ENCODE assay signal across 17 mouse cellular contexts in the genomic region with DNA sequence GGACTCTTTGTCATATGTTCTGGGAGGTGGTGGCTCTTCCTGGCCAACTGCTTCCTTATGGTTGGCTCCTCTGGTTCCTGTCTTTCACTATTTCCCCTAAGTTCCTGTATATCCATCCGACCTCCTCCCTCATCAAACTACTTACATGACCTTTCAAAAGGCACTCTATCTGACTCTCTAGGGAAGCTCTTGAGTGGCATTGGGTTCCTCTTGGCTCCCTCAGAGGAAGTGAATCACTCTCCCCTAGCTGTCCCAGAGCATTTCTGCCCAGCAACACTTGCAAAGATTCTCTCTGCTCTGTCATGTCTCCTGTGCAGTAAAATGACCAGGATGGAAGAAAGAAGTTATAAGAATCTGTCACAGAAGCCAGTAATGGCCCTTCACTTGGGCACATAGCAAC.
DNase-seq lines count a peak whose midpoint lies in the region; ATAC-seq lines count a peak whose summit lies in the region.
"Had no signal": no experiment of that assay in that cellular context is flagged by ENCODE, and none has a peak within 500 bp of the region (broad histone marks: within the 10 kb centered on the region; RNA-seq: fewer than 3 reads in every experiment).

No protein-coding gene starts in this region.

- 79% methylated on average over 1 of the region's 1 CpGs for WGBS in forebrain, embryonic 16.5 days
- WGBS in forebrain, embryonic 10.5 days: 70% methylated on average over 1 of the region's 1 CpGs
- WGBS in midbrain, embryonic 13.5 days: 59% methylated on average over 1 of the region's 1 CpGs
- 60% methylated on average over 1 of the region's 1 CpGs for WGBS in midbrain, embryonic 11.5 days

- H3K36me3 ChIP-seq in forebrain, embryonic 16.5 days (ENCODE audit: control insufficient read depth, insufficient read depth): no peaks in the 10 kb centered on the region
- no peaks in the 10 kb centered on the region for H3K36me3 ChIP-seq in forebrain, embryonic 10.5 days (replicated peaks)
- no peaks in the 10 kb centered on the region for H3K36me3 ChIP-seq in midbrain, embryonic 13.5 days
- no peaks in the 10 kb centered on the region for H3K36me3 ChIP-seq in midbrain, embryonic 11.5 days (ENCODE audit: control insufficient read depth, insufficient read depth, low read length)
- H3K36me3 ChIP-seq: kidney, embryonic 15.5 days had no signal

- no peaks in the 10 kb centered on the region for H3K27me3 ChIP-seq in forebrain, embryonic 16.5 days (replicated peaks; ENCODE audit: control insufficient read depth, insufficient read depth, low read length)
- no peaks in the 10 kb centered on the region for H3K27me3 ChIP-seq in forebrain, embryonic 10.5 days (ENCODE audit: poor library complexity, severe bottlenecking)
- H3K27me3 ChIP-seq in midbrain, embryonic 13.5 days: no peaks in the 10 kb centered on the region
- no peaks in the 10 kb centered on the region for H3K27me3 ChIP-seq in midbrain, embryonic 11.5 days (ENCODE audit: control insufficient read depth, insufficient read depth, low read length)
- H3K27me3 ChIP-seq: kidney, embryonic 15.5 days had no signal

- H3K4me1 ChIP-seq in forebrain, embryonic 16.5 days (replicated peaks; ENCODE audit: control insufficient read depth, insufficient read depth, low read length): peaks cover 47% of the 10 kb centered on the region
- peaks cover 21% of the 10 kb centered on the region for H3K4me1 ChIP-seq in forebrain, embryonic 10.5 days
- peaks cover 63% of the 10 kb centered on the region for H3K4me1 ChIP-seq in midbrain, embryonic 13.5 days (replicated peaks)
- peaks cover 12% of the 10 kb centered on the region; the same call in 1 of the 2 replicates for H3K4me1 ChIP-seq in midbrain, embryonic 11.5 days (ENCODE audit: control insufficient read depth, insufficient read depth, low read length)
- H3K4me1 ChIP-seq: kidney, embryonic 15.5 days had no signal

- no peak overlapping the region for H3K4me3 ChIP-seq in forebrain, embryonic 16.5 days (replicated peaks; ENCODE audit: low read length)
- no peak overlapping the region for H3K4me3 ChIP-seq in forebrain, embryonic 10.5 days
- no peak overlapping the region for H3K4me3 ChIP-seq in midbrain, embryonic 13.5 days (replicated peaks)
- H3K4me3 ChIP-seq in midbrain, embryonic 11.5 days (ENCODE audit: low read depth, low read length): no peak overlapping the region
- H3K4me3 ChIP-seq: gastrocnemius, adult 2 months; kidney, embryonic 15.5 days had no signal

- no peaks in the 10 kb centered on the region for H3K9me3 ChIP-seq in forebrain, embryonic 16.5 days (ENCODE audit: control insufficient read depth, low read length)
- no peaks in the 10 kb centered on the region for H3K9me3 ChIP-seq in forebrain, embryonic 10.5 days
- H3K9me3 ChIP-seq in midbrain, embryonic 13.5 days: no peaks in the 10 kb centered on the region
- no peaks in the 10 kb centered on the region for H3K9me3 ChIP-seq in midbrain, embryonic 11.5 days (ENCODE audit: control insufficient read depth, low read length)
- H3K9me3 ChIP-seq: kidney, embryonic 15.5 days had no signal

- H3K9ac ChIP-seq in forebrain, embryonic 16.5 days (replicated peaks; ENCODE audit: low read depth, low read length): no peak overlapping the region
- no peak overlapping the region for H3K9ac ChIP-seq in midbrain, embryonic 13.5 days (replicated peaks)
- no peak overlapping the region for H3K9ac ChIP-seq in midbrain, embryonic 11.5 days (ENCODE audit: low read length)
- H3K9ac ChIP-seq: kidney, embryonic 15.5 days had no signal

- ATAC-seq in forebrain, embryonic 16.5 days: no peak
- no peak for ATAC-seq in midbrain, embryonic 13.5 days
- ATAC-seq in midbrain, embryonic 11.5 days (ENCODE audit: low FRiP score): no peak
- peak; percentile 26 for ATAC-seq in common myeloid progenitor, adult 5-6 weeks (replicated peaks; ENCODE audit: low read depth, poor library complexity, severe bottlenecking)
- ATAC-seq: CD4-positive, CD25-positive, alpha-beta regulatory T cell, adult 4 months; intestine, embryonic 16.5 days had no signal

- H3K4me2 ChIP-seq in forebrain, embryonic 16.5 days (ENCODE audit: low read length): no peak overlapping the region
- no peak overlapping the region for H3K4me2 ChIP-seq in midbrain, embryonic 13.5 days (replicated peaks)
- H3K4me2 ChIP-seq in midbrain, embryonic 11.5 days: no peak overlapping the region
- H3K4me2 ChIP-seq: kidney, embryonic 15.5 days had no signal

- DNase-seq in forebrain, embryonic 10.5 days (ENCODE audit: extremely low spot score, low spot score): no peak
- no peak for DNase-seq in midbrain, embryonic 11.5 days (ENCODE audit: low spot score, missing footprints)
- no peak for DNase-seq in left cerebral cortex, adult 8-10 months (ENCODE audit: low spot score in 2 of 2)
- DNase-seq in ovary, postnatal 10 days (ENCODE audit: low spot score): no peak
- DNase-seq: adrenal gland, postnatal 10 days; cerebellum, adult 9-10 months; gastrocnemius, adult 2 months; heart, adult 18-20 months; layer of hippocampus, postnatal 36 days; left cerebral cortex, postnatal 4 days; right cerebral cortex, postnatal 14 days had no signal

- H3K27ac ChIP-seq in forebrain, embryonic 16.5 days (ENCODE audit: low read length): peak overlapping the region; percentile 82
- H3K27ac ChIP-seq in forebrain, embryonic 10.5 days: no peak overlapping the region
- peak overlapping the region; percentile 88 for H3K27ac ChIP-seq in midbrain, embryonic 13.5 days
- no peak overlapping the region for H3K27ac ChIP-seq in midbrain, embryonic 11.5 days (ENCODE audit: low read depth, low read length)
- H3K27ac ChIP-seq: gastrocnemius, adult 2 months; kidney, embryonic 15.5 days had no signal

Comparison
In these comparisons a context has a peak if more than half of its experiments do, and no peak if none do; other contexts are left out.
1. H3K27ac ChIP-seq: peak in forebrain, embryonic 16.5 days (single experiment) and midbrain, embryonic 13.5 days (single experiment); none in forebrain, embryonic 10.5 days (single experiment) and midbrain, embryonic 11.5 days (single experiment).